In genomic region chr7:25246759-25247137, GRCm38 (mm10) we compare ENCODE assay signal across 8 mouse cellular contexts. TPM values are rescaled to one million over a fixed set of nuclear protein-coding genes. Genes with fewer than 3 reads are reported as not detected.
DNase-seq lines count a peak whose midpoint lies in the region; ATAC-seq and TF ChIP-seq lines count a peak whose summit lies in the region.

No protein-coding gene starts in this region.

- H3K27me3 ChIP-seq in forebrain, embryonic 14.5 days (replicated peaks; ENCODE audit: control insufficient read depth, insufficient read depth, low read length): no peaks in the 10 kb centered on the region
- no peaks in the 10 kb centered on the region for H3K27me3 ChIP-seq in liver, embryonic 14.5 days (ENCODE audit: control insufficient read depth, insufficient read depth, low read length)

- DNase-seq in cerebellum, postnatal 14 days: peak; percentile 42 to 49
- DNase-seq in cerebellum, adult 9-11 months: no peak
- DNase-seq in 416B (ENCODE audit: low read depth): peak; percentile 19
- peak; percentile 68 for DNase-seq in forebrain, embryonic 14.5 days (ENCODE audit: low spot score)
- no peak for DNase-seq in liver, embryonic 14.5 days (ENCODE audit: low read depth in 3 of 3, low spot score in 3 of 3)
- DNase-seq in adrenal gland, postnatal 14 days: no peak
- no peak for DNase-seq in T-cell, adult 2 months (ENCODE audit: low spot score)

- peak overlapping the region; percentile 98 for H3K4me2 ChIP-seq in forebrain, embryonic 14.5 days (ENCODE audit: low read length)
- H3K4me2 ChIP-seq in liver, embryonic 14.5 days (ENCODE audit: low read depth): peak overlapping the region; percentile 99

- WGBS in forebrain, embryonic 14.5 days: 31% methylated on average over 4 of the region's 4 CpGs
- 50% methylated on average over 4 of the region's 4 CpGs for WGBS in liver, embryonic 14.5 days (ENCODE audit: insufficient replicate concordance)

- peak overlapping the region; percentile 78 for H3K4me3 ChIP-seq in forebrain, embryonic 14.5 days (ENCODE audit: low read depth, low read length)
- H3K4me3 ChIP-seq in liver, embryonic 14.5 days (ENCODE audit: insufficient read depth in 1 of 2, low read depth in 2 of 2, low read length in 2 of 2): no peak overlapping the region

- peaks cover 23% of the 10 kb centered on the region for H3K36me3 ChIP-seq in forebrain, embryonic 14.5 days (ENCODE audit: control insufficient read depth, insufficient read depth, low read length)
- no peaks in the 10 kb centered on the region for H3K36me3 ChIP-seq in liver, embryonic 14.5 days (replicated peaks; ENCODE audit: control insufficient read depth, insufficient read depth, low read depth)

- TF ChIP-seq CTCF in liver, embryonic 14.5 days (IDR thresholded peaks at IDR 0.05; ENCODE audit: low read depth): no peak

- no peak for ATAC-seq in forebrain, embryonic 14.5 days
- ATAC-seq in liver, embryonic 14.5 days (ENCODE audit: insufficient read depth): no peak
- ATAC-seq in megakaryocyte progenitor cell, adult 5-6 weeks (replicated peaks; ENCODE audit: poor library complexity): no peak

- H3K4me1 ChIP-seq in forebrain, embryonic 14.5 days (ENCODE audit: control insufficient read depth, insufficient read depth, low read length): peaks cover 29% of the 10 kb centered on the region
- H3K4me1 ChIP-seq in liver, embryonic 14.5 days (replicated peaks; ENCODE audit: control insufficient read depth in 2 of 2, insufficient read depth in 2 of 2, low read length in 1 of 2): peaks cover 14 to 19% of the 10 kb centered on the region in 2 experiments

- H3K27ac ChIP-seq in forebrain, embryonic 14.5 days (ENCODE audit: low read depth, low read length): peak overlapping the region; percentile 94
- H3K27ac ChIP-seq in liver, embryonic 14.5 days: no peak overlapping the region

- TF ChIP-seq EP300 in liver, embryonic 14.5 days (IDR thresholded peaks at IDR 0.05; ENCODE audit: low read depth): no peak

- H3K9me3 ChIP-seq in forebrain, embryonic 14.5 days (replicated peaks; ENCODE audit: control insufficient read depth, low read length): no peaks in the 10 kb centered on the region
- no peaks in the 10 kb centered on the region for H3K9me3 ChIP-seq in liver, embryonic 14.5 days (ENCODE audit: control insufficient read depth, low read length)

- H3K9ac ChIP-seq in forebrain, embryonic 14.5 days (ENCODE audit: low read length): peak overlapping the region; percentile 79
- H3K9ac ChIP-seq in liver, embryonic 14.5 days (replicated peaks): no peak overlapping the region

RNA-seq across cellular contexts. Expression of gene Erf, which starts 3.8 kb away (rescaled TPM):
- 7.7 and 8.2 TPM in 2 replicates for polyA plus RNA-seq in forebrain, embryonic 14.5 days (2014; fragmentation: Nextera tagmentation; extraction: Ambion mirVana)
- polyA plus RNA-seq in liver, embryonic 14.5 days (2012; rRNA removed): 8.5 and 9.8 TPM in 2 replicates
- polyA plus RNA-seq in liver, embryonic 14.5 days (2014; fragmentation: Nextera tagmentation; extraction: Ambion mirVana): 5.1 and 5.3 TPM in 2 replicates
- 29.7 and 34.4 TPM in 2 replicates for total RNA-seq in adrenal gland, postnatal 14 days (2021)
- total RNA-seq in megakaryocyte progenitor cell, adult 5-6 weeks (2015): 5.2 and 5.6 TPM in 2 replicates
- total RNA-seq in megakaryocyte progenitor cell, adult 5-6 weeks (2017): 6.6 and 6.9 TPM in 2 replicates

RNA-seq across cellular contexts. Expression of gene Gsk3a, which starts 9.1 kb away (rescaled TPM):
- 20.2 and 20.5 TPM in 2 replicates for polyA plus RNA-seq in forebrain, embryonic 14.5 days (2014; fragmentation: Nextera tagmentation; extraction: Ambion mirVana)
- polyA plus RNA-seq in liver, embryonic 14.5 days (2012; rRNA removed): 48.6 and 55.6 TPM in 2 replicates
- polyA plus RNA-seq in liver, embryonic 14.5 days (2014; fragmentation: Nextera tagmentation; extraction: Ambion mirVana): 8.4 and 8.9 TPM in 2 replicates
- total RNA-seq in adrenal gland, postnatal 14 days (2021): 96.8 and 104 TPM in 2 replicates
- 84.9 and 93.2 TPM in 2 replicates for total RNA-seq in megakaryocyte progenitor cell, adult 5-6 weeks (2015)
- 57.8 and 60.3 TPM in 2 replicates for total RNA-seq in megakaryocyte progenitor cell, adult 5-6 weeks (2017)

RNA-seq across cellular contexts. Expression of gene Cic, which starts 20.8 kb away (rescaled TPM):
- polyA plus RNA-seq in forebrain, embryonic 14.5 days (2014; fragmentation: Nextera tagmentation; extraction: Ambion mirVana): 37.4 and 38.7 TPM in 2 replicates
- polyA plus RNA-seq in liver, embryonic 14.5 days (2012; rRNA removed): 14.0 and 14.8 TPM in 2 replicates
- 9.7 and 12.3 TPM in 2 replicates for polyA plus RNA-seq in liver, embryonic 14.5 days (2014; fragmentation: Nextera tagmentation; extraction: Ambion mirVana)
- total RNA-seq in adrenal gland, postnatal 14 days (2021): 115 and 127 TPM in 2 replicates
- 67.4 and 67.8 TPM in 2 replicates for total RNA-seq in megakaryocyte progenitor cell, adult 5-6 weeks (2015)
- 19.0 and 24.4 TPM in 2 replicates for total RNA-seq in megakaryocyte progenitor cell, adult 5-6 weeks (2017)

RNA-seq across cellular contexts. Expression of gene Zfp526, which starts 25.5 kb away (rescaled TPM):
- polyA plus RNA-seq in forebrain, embryonic 14.5 days (2014; fragmentation: Nextera tagmentation; extraction: Ambion mirVana): 2.3 and 2.8 TPM in 2 replicates
- polyA plus RNA-seq in liver, embryonic 14.5 days (2012; rRNA removed): 4.6 and 4.9 TPM in 2 replicates
- 2.1 TPM in 2 replicates for polyA plus RNA-seq in liver, embryonic 14.5 days (2014; fragmentation: Nextera tagmentation; extraction: Ambion mirVana)
- 9.0 and 11.6 TPM in 2 replicates for total RNA-seq in adrenal gland, postnatal 14 days (2021)
- 7.2 and 7.6 TPM in 2 replicates for total RNA-seq in megakaryocyte progenitor cell, adult 5-6 weeks (2015)
- total RNA-seq in megakaryocyte progenitor cell, adult 5-6 weeks (2017): 7.5 and 7.6 TPM in 2 replicates

RNA-seq across cellular contexts. Expression of gene Dedd2, which starts 26.3 kb away (rescaled TPM):
- 10.8 and 12.5 TPM in 2 replicates for polyA plus RNA-seq in forebrain, embryonic 14.5 days (2014; fragmentation: Nextera tagmentation; extraction: Ambion mirVana)
- 26.9 and 27.9 TPM in 2 replicates for polyA plus RNA-seq in liver, embryonic 14.5 days (2012; rRNA removed)
- 20.8 and 22.7 TPM in 2 replicates for polyA plus RNA-seq in liver, embryonic 14.5 days (2014; fragmentation: Nextera tagmentation; extraction: Ambion mirVana)
- 17.4 and 17.9 TPM in 2 replicates for total RNA-seq in adrenal gland, postnatal 14 days (2021)
- 10.7 and 11.0 TPM in 2 replicates for total RNA-seq in megakaryocyte progenitor cell, adult 5-6 weeks (2015)
- 14.5 and 17.2 TPM in 2 replicates for total RNA-seq in megakaryocyte progenitor cell, adult 5-6 weeks (2017)

Comparison
In these comparisons a context has a peak if more than half of its experiments do, and no peak if none do; other contexts are left out.
1. DNase-seq: peak in cerebellum, postnatal 14 days (2 of 2), 416B (single experiment) and forebrain, embryonic 14.5 days (single experiment); none in cerebellum, adult 9-11 months (single experiment), liver, embryonic 14.5 days (0 of 3), adrenal gland, postnatal 14 days (single experiment) and T-cell, adult 2 months (single experiment).